In the genomic region with DNA sequence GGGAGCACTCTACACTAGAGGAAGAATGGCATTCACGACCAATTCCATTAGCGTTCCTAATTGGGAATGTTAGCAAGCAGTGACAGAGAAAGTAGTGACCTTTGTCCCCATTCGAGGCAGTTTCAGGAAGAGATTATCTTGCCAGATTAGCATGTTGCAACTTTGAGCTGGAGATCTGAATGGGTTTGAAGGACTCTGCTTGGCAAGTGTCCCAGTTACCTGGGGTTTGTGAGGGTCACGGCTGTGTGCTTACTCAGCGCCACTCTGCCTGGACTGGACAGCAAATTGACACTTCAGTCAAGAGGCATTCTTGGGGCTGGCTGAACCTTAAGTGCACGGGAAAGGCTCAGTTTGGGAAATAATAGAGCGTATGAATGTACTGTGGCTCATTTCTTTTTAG, we compare ENCODE assay signal across 9 mouse cellular contexts. TPM values are rescaled to one million over a fixed set of nuclear protein-coding genes. Genes with fewer than 3 reads are reported as not detected.
DNase-seq lines count a peak whose midpoint lies in the region; ATAC-seq lines count a peak whose summit lies in the region.
"Had no signal": no experiment of that assay in that cellular context is flagged by ENCODE, and none has a peak within 500 bp of the region (broad histone marks: within the 10 kb centered on the region; RNA-seq: fewer than 3 reads in every experiment).

No protein-coding gene starts in this region.

- DNase-seq in liver, result peak; percentile 48
- DNase-seq in adrenal gland, postnatal 36 days, result peak; percentile 58 to 67
- peak; percentile 84 for DNase-seq in lung, postnatal 14 days
- DNase-seq in gastrocnemius, postnatal 10 days, result no peak
- DNase-seq in left cerebral cortex, postnatal 36 days (ENCODE audit: low spot score in 2 of 2), result no peak

- H3K4me1 ChIP-seq in liver, embryonic 12.5 days, result peaks cover 57% of the 10 kb centered on the region
- peaks cover 26% of the 10 kb centered on the region; the same call in 1 of the 2 replicates for H3K4me1 ChIP-seq in intestine, embryonic 16.5 days (ENCODE audit: control insufficient read depth, insufficient read depth, low read length)

- no peaks in the 10 kb centered on the region for H3K36me3 ChIP-seq in liver, embryonic 12.5 days
- no peaks in the 10 kb centered on the region for H3K36me3 ChIP-seq in intestine, embryonic 16.5 days (ENCODE audit: control insufficient read depth, insufficient read depth, low read length)
- H3K36me3 ChIP-seq: limb, embryonic 13.5 days had no signal

- H3K9me3 ChIP-seq in liver, embryonic 12.5 days (replicated peaks), result no peaks in the 10 kb centered on the region
- no peaks in the 10 kb centered on the region for H3K9me3 ChIP-seq in intestine, embryonic 16.5 days (ENCODE audit: control insufficient read depth, low read length)
- H3K9me3 ChIP-seq: limb, embryonic 13.5 days had no signal

- H3K27me3 ChIP-seq in liver, embryonic 12.5 days (replicated peaks), result peaks cover 29% of the 10 kb centered on the region
- no peaks in the 10 kb centered on the region for H3K27me3 ChIP-seq in intestine, embryonic 16.5 days (replicated peaks; ENCODE audit: control insufficient read depth, insufficient read depth, low read length)
- H3K27me3 ChIP-seq: limb, embryonic 13.5 days; Patski had no signal

- no peak overlapping the region for H3K9ac ChIP-seq in liver, embryonic 12.5 days
- H3K9ac ChIP-seq in intestine, embryonic 16.5 days (ENCODE audit: low read depth, low read length), result no peak overlapping the region
- H3K9ac ChIP-seq: limb, embryonic 13.5 days had no signal

- ATAC-seq in liver, embryonic 12.5 days, result no peak
- ATAC-seq in intestine, embryonic 16.5 days, result peak; percentile 70
- ATAC-seq: Patski had no signal

- H3K4me2 ChIP-seq in liver, embryonic 12.5 days, result no peak overlapping the region
- no peak overlapping the region for H3K4me2 ChIP-seq in intestine, embryonic 16.5 days (ENCODE audit: low read depth, low read length)
- H3K4me2 ChIP-seq: limb, embryonic 13.5 days had no signal

- no peak overlapping the region for H3K4me3 ChIP-seq in liver, embryonic 12.5 days
- H3K4me3 ChIP-seq in intestine, embryonic 16.5 days (ENCODE audit: low read length), result no peak overlapping the region
- H3K4me3 ChIP-seq: limb, embryonic 13.5 days had no signal

- intact Hi-C loops in left cerebral cortex, postnatal 36 days (cut with DNase I), result loop anchor here (5.0 to 10.0 kb wide), 3 partner anchors 158 to 290 kb away; no protein-coding TSS in a partner anchor

- WGBS in liver, embryonic 12.5 days (ENCODE audit: insufficient replicate concordance), result 31% methylated on average over 7 of the region's 7 CpGs
- 35% methylated on average over 7 of the region's 7 CpGs for WGBS in intestine, embryonic 16.5 days

- no peak overlapping the region for H3K27ac ChIP-seq in liver, embryonic 12.5 days
- no peak overlapping the region for H3K27ac ChIP-seq in intestine, embryonic 16.5 days (ENCODE audit: low read length)
- H3K27ac ChIP-seq: limb, embryonic 13.5 days had no signal

RNA-seq across cellular contexts. Expression of gene Bach2, which starts 8.2 kb away (rescaled TPM):
- 1.1 and 1.8 TPM in 2 replicates for polyA plus RNA-seq in liver, embryonic 12.5 days (2016; fragmentation: Nextera tagmentation; extraction: Ambion mirVana)
- total RNA-seq in adrenal gland, postnatal 36 days (2021), result 1 to 10 TPM; 3.5 to 5.4 TPM
- polyA plus RNA-seq in intestine, embryonic 16.5 days (2015; fragmentation: Nextera tagmentation; extraction: Ambion mirVana), result 2.4 and 3.2 TPM in 2 replicates
- total RNA-seq in gastrocnemius, postnatal 10 days (2021), result 10 to 100 TPM in 1 of 2 experiments, 1 to 10 TPM in 1; 8.7 to 10.9 TPM
- total RNA-seq in left cerebral cortex, postnatal 36 days (2021), result 10 to 100 TPM; 12.6 to 16.0 TPM

Comparison
In these comparisons a context has a peak if more than half of its experiments do, and no peak if none do; other contexts are left out.
1. DNase-seq: peak in liver (single experiment), adrenal gland, postnatal 36 days (2 of 2) and lung, postnatal 14 days (single experiment); none in gastrocnemius, postnatal 10 days (single experiment) and left cerebral cortex, postnatal 36 days (0 of 2).